Mouse (Mus musculus) lung, embryonic 14.5 days (tissue): ENCODE data around the gene Ddx20. TPM values are rescaled to one million over a fixed set of nuclear protein-coding genes. Genes with fewer than 3 reads are reported as not detected.
A peak's percentile ranks its signal among the peaks of the same experiment; 100 is the strongest.
"Not testable (repeated sequence)": the region's sequence is repeated elsewhere in the genome, so short reads cannot be mapped to it uniquely, and the experiment has no call there.

ENCODE experiments used
- ATAC-seq: fragments of 200-750 bp; cut with Nextera tagmentation; 2 replicates; pipeline ENCODE4 v1.8.0; 2017; ENCODE audit warnings: mild to moderate bottlenecking, moderate TSS enrichment, moderate library complexity; ENCODE audit not compliant: insufficient read depth
- DNase-seq: peaks from one replicate; pipeline ENCODE4 v3.0.0-alpha.2; 2015
- H3K27ac ChIP-seq: fragments of 300-500 bp; sonication (generic); 2 replicates; pipeline ENCODE4 v1.5.1; 2014; ENCODE audit warnings: low read depth, mild to moderate bottlenecking, moderate library complexity
- H3K27me3 ChIP-seq: fragments of 300-500 bp; sonication (generic); 2 replicates; pipeline ENCODE4 v1.6.1; 2014; ENCODE audit warnings: low read length, control low read depth; ENCODE audit not compliant: insufficient read depth
- H3K36me3 ChIP-seq: fragments of 300-500 bp; sonication (generic); 2 replicates; pipeline ENCODE4 v1.6.1; 2014; ENCODE audit warnings: control low read depth; ENCODE audit not compliant: insufficient read depth
- H3K4me1 ChIP-seq: fragments of 300-500 bp; sonication (generic); 2 replicates; pipeline ENCODE4 v1.6.1; 2014; ENCODE audit warnings: antibody characterized with exemption, control low read depth; ENCODE audit not compliant: insufficient read depth
- H3K4me2 ChIP-seq: fragments of 300-500 bp; sonication (generic); 2 replicates; pipeline ENCODE4 v1.6.1; 2014; ENCODE audit warnings: mild to moderate bottlenecking
- H3K4me3 ChIP-seq: fragments of 300-500 bp; sonication (generic); 2 replicates; pipeline ENCODE4 v1.5.1; 2014; ENCODE audit warnings: low read depth, low read length
- H3K9ac ChIP-seq: fragments of 300-500 bp; sonication (generic); 2 replicates; pipeline ENCODE4 v1.6.1; 2014
- H3K9me3 ChIP-seq: fragments of 300-500 bp; sonication (generic); 2 replicates; pipeline ENCODE4 v1.6.1; 2016; ENCODE audit warnings: low read depth, low read length, control low read depth
- CTCF ChIP-seq: IDR thresholded peaks from 2 replicates; pipeline ENCODE4 v1.5.1; 2016; ENCODE audit warnings: antibody characterized with exemption, low read depth
- WGBS: fragments of 180-500 bp; shearing (Covaris S2); extraction: QIAGEN DNeasy Blood & Tissue Kit; methylation state at CpG from one replicate; pipeline ENCODE4 v1.1.7; 2014; 5-methylcytosine and 5-hydroxymethylcytosine counted together
- polyA plus RNA-seq: library from polyadenylated mRNA; unstranded; fragments of >200 nt; fragmentation: Nextera tagmentation; extraction: Ambion mirVana; gene quantifications from 2 replicates; pipeline ENCODE4 v1.2.1, GENCODE M21; 2014

Gene Ddx20
- polyA plus RNA-seq, 1 experiment from 2014 or later = 45.0 TPM

- WGBS = 34% methylated on average over 3 of the region's 3 CpGs
- Histone ChIP-seq H3K36me3 (no peaks in the 10 kb centered on the region), H3K4me2 (peak overlapping the region; percentile 99), H3K4me1 (peaks cover 25% of the 10 kb centered on the region), H3K27me3 (no peaks in the 10 kb centered on the region), H3K9me3 (no peaks in the 10 kb centered on the region), H3K27ac (no peak overlapping the region), H3K9ac (peak overlapping the region; percentile 63), H3K4me3 (peak overlapping the region; percentile 58)
- TF ChIP-seq CTCF = no peak
- no peak for ATAC-seq
- no peak for DNase-seq
Observed at GRCm38 (mm10) chr3:105705561-105705960, 18.2 kb upstream of the Ddx20 start.

- H3K9ac ChIP-seq = peak overlapping the region; percentile 63
- DNase-seq (no peak), ATAC-seq (peak; percentile 42)
- peak overlapping the region; percentile 39; the same call in 1 of the 2 replicates for H3K27ac ChIP-seq
- no peaks in the 10 kb centered on the region for H3K36me3 ChIP-seq
- H3K4me2 ChIP-seq = peak overlapping the region; percentile 99
- TF ChIP-seq CTCF = no peak
- H3K4me1 ChIP-seq = peaks cover 21% of the 10 kb centered on the region
- no peaks in the 10 kb centered on the region for H3K27me3 ChIP-seq
- no peaks in the 10 kb centered on the region for H3K9me3 ChIP-seq
- under 1% methylated on average over 28 of the region's 28 CpGs for WGBS
- H3K4me3 ChIP-seq = peak overlapping the region; percentile 58
Observed at GRCm38 (mm10) chr3:105705061-105705549, 17.7 kb upstream of the Ddx20 start.

GRCm38 (mm10) chr3:105704031-105705008, 16.9 kb upstream of the Ddx20 start, which contains the start of gene Inka2:
Gene Inka2 (plus strand): TSS chr3:105704599.
- Histone ChIP-seq H3K27me3 (no peaks in the 10 kb centered on the region), H3K9me3 (no peaks in the 10 kb centered on the region), H3K9ac (peak within 1 kb of the TSS; percentile 63), H3K4me2 (peak within 1 kb of the TSS; percentile 99), H3K4me1 (peaks cover 19% of the 10 kb centered on the region), H3K27ac (peak within 1 kb of the TSS; percentile 44), H3K36me3 (no peaks in the 10 kb centered on the region), H3K4me3 (peak within 1 kb of the TSS; percentile 58)
- 5% methylated on average over 40 of the region's 43 CpGs for WGBS
- peak; percentile 92 for ATAC-seq
- TF ChIP-seq CTCF = no peak
- DNase-seq = peak; percentile 94

- no peaks in the 10 kb centered on the region for H3K36me3 ChIP-seq
- H3K9me3 ChIP-seq = no peaks in the 10 kb centered on the region
- no peak for DNase-seq
- 45% methylated on average over 6 of the region's 6 CpGs for WGBS
- no peak for TF ChIP-seq CTCF
- peak overlapping the region; percentile 38; the same call in 1 of the 2 replicates for H3K27ac ChIP-seq
- H3K4me2 ChIP-seq = no peak overlapping the region
- H3K27me3 ChIP-seq = no peaks in the 10 kb centered on the region
- no peak overlapping the region for H3K9ac ChIP-seq
- H3K4me3 ChIP-seq = no peak overlapping the region
- no peak for ATAC-seq
- H3K4me1 ChIP-seq = peaks cover 19% of the 10 kb centered on the region
Observed at GRCm38 (mm10) chr3:105703571-105703970, 16.2 kb upstream of the Ddx20 start.

- TF ChIP-seq CTCF = no peak
- no peaks in the 10 kb centered on the region for H3K27me3 ChIP-seq
- H3K4me3 ChIP-seq = no peak overlapping the region
- no peak overlapping the region for H3K9ac ChIP-seq
- DNase-seq (no peak), ATAC-seq (no peak)
- no peaks in the 10 kb centered on the region for H3K36me3 ChIP-seq
- no peak overlapping the region for H3K27ac ChIP-seq
- 38% methylated on average over 5 of the region's 5 CpGs for WGBS
- H3K4me1 ChIP-seq = peaks cover 18% of the 10 kb centered on the region
- H3K9me3 ChIP-seq = no peaks in the 10 kb centered on the region
- 0 out of 2 replicates have a peak overlapping the region, but pooled peaks have one; percentile 10 for H3K4me2 ChIP-seq
Observed at GRCm38 (mm10) chr3:105701399-105701798, 14.0 kb upstream of the Ddx20 start.

GRCm38 (mm10) chr3:105700786-105701185, 13.4 kb upstream of the Ddx20 start:
- not testable (repeated sequence) for DNase-seq, H3K27ac ChIP-seq, H3K9ac ChIP-seq, H3K27me3 ChIP-seq, H3K36me3 ChIP-seq, H3K4me2 ChIP-seq, H3K4me3 ChIP-seq, H3K9me3 ChIP-seq, ATAC-seq
- peaks cover 14% of the 10 kb centered on the region for H3K4me1 ChIP-seq
- 32% methylated on average over 1 of the region's 1 CpGs for WGBS
